Mouse (Mus musculus) liver, postnatal 0 days (tissue): ENCODE measurements around the gene Has3. TPM values are rescaled to one million over a fixed set of nuclear protein-coding genes. Genes with fewer than 3 reads are reported as not detected.
A peak's percentile ranks its signal among the peaks of the same experiment; 100 is the strongest.

Source experiments
- ATAC-seq: fragments of 200-750 bp; cut with Nextera tagmentation; 2 replicates; pipeline ENCODE4 v1.8.0; 2017; ENCODE audit warnings: mild to moderate bottlenecking, moderate library complexity
- DNase-seq: peaks from one replicate; pipeline ENCODE4 v3.0.0-alpha.2; 2016
- H3K27ac ChIP-seq: fragments of 300-500 bp; sonication (generic); 2 replicates; pipeline ENCODE4 v1.5.1; 2014; ENCODE audit warnings: antibody characterized with exemption, moderate library complexity, mild to moderate bottlenecking, low read depth
- H3K27me3 ChIP-seq: fragments of 300-500 bp; sonication (generic); 2 replicates; pipeline ENCODE4 v1.6.1; 2014; ENCODE audit warnings: low read length, control low read depth, mixed read lengths; ENCODE audit not compliant: insufficient read depth
- H3K36me3 ChIP-seq: fragments of 300-500 bp; sonication (generic); replicated peaks from 2 replicates; pipeline ENCODE4 v1.6.1; 2014; ENCODE audit warnings: mild to moderate bottlenecking, control low read depth, low read length, moderate library complexity, mixed read lengths; ENCODE audit not compliant: insufficient read depth
- H3K4me1 ChIP-seq: fragments of 300-500 bp; sonication (generic); 2 replicates; pipeline ENCODE4 v1.6.1; 2014; ENCODE audit warnings: antibody characterized with exemption, mild to moderate bottlenecking, control low read depth; ENCODE audit not compliant: insufficient read depth
- H3K4me2 ChIP-seq: fragments of 300-500 bp; sonication (generic); 2 replicates; pipeline ENCODE4 v1.6.1; 2014; ENCODE audit warnings: low read depth, mild to moderate bottlenecking, low read length, moderate library complexity, mixed read lengths
- H3K4me3 ChIP-seq: fragments of 300-500 bp; sonication (generic); 2 replicates; pipeline ENCODE4 v1.5.1; 2014; ENCODE audit warnings: low read depth, low read length
- H3K9ac ChIP-seq: fragments of 300-500 bp; sonication (generic); replicated peaks from 2 replicates; pipeline ENCODE4 v1.6.1; 2014; ENCODE audit warnings: mild to moderate bottlenecking, moderate library complexity
- H3K9me3 ChIP-seq: fragments of 300-500 bp; sonication (generic); 2 replicates; pipeline ENCODE4 v1.6.1; 2016; ENCODE audit warnings: mild to moderate bottlenecking, control low read depth, low read length, mixed read lengths
- CTCF ChIP-seq: sonication (generic); IDR thresholded peaks from 2 replicates; pipeline ENCODE4 v1.5.1; 2016; ENCODE audit warnings: antibody characterized with exemption, low read depth
- EP300 ChIP-seq: IDR thresholded peaks from 2 replicates; pipeline ENCODE4 v1.6.1; 2016; ENCODE audit warnings: antibody characterized with exemption, low read depth, mild to moderate bottlenecking
- WGBS: fragments of 180-500 bp; shearing (Covaris S2); extraction: QIAGEN DNeasy Blood & Tissue Kit; methylation state at CpG from one replicate; pipeline ENCODE4 v1.1.7; 2014; ENCODE audit not compliant: insufficient replicate concordance; 5-methylcytosine and 5-hydroxymethylcytosine counted together
- polyA plus RNA-seq: library from polyadenylated mRNA; unstranded; fragments of >200 nt; fragmentation: Nextera tagmentation; extraction: Ambion mirVana; gene quantifications from 2 replicates; pipeline ENCODE4 v1.2.1, GENCODE M21; 2015

Has3 gene
- polyA plus RNA-seq, 1 experiment from 2014 or later, result 0.05 TPM

DNA sequence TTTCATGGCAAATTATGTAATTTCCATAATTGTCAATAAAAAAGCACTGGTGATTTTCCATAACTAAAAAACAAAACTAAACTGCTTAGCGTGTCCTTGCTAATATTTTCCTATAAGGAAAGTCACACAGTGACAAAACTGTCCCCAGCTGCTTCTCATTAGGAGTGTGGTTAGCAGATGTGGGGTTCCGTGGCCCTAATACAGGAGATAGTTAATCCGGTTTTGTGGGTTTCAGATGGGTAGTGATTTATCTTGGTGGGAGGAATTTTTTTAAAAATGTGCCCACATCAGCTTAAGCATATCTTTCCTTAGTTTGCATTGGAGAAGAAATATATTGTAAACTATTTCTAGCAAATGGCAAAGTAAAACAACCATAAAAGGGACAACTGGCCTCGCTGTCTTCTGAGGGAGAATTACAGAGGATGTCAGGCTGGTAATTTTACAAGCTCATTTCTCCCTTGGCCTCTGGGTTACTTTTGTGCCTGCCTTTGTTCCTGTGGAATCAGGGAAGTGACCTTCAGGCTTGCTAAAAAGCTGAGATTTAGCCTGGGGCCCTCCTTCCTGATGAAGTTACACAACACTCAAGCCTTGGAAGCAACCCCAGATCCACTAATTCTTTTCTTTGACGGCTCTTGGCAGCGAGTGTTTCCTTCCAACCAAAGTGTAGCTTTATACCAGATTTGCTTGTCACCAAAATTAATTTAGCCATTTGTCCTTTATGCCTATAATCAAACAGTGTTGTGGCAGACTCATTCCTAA is 59.3 kb downstream of the Has3 start:
- Histone ChIP-seq H3K4me3 (no peak overlapping the region), H3K4me1 (peaks cover 7% of the 10 kb centered on the region), H3K4me2 (no peak overlapping the region), H3K27me3 (0 out of 2 replicates have a peak, but pooled peaks cover 4% of the 10 kb centered on the region), H3K36me3 (no peaks in the 10 kb centered on the region), H3K27ac (0 out of 2 replicates have a peak overlapping the region, but pooled peaks have one; percentile 12), H3K9ac (no peak overlapping the region), H3K9me3 (no peaks in the 10 kb centered on the region)
- TF ChIP-seq CTCF, result no peak
- TF ChIP-seq EP300, result no peak
- ATAC-seq (no peak), DNase-seq (no peak)
- 44% methylated on average over 6 of the region's 6 CpGs for WGBS

GRCm38 (mm10) chr8:106929921-106930320 is 59.9 kb downstream of the Has3 start:
- no peaks in the 10 kb centered on the region for H3K9me3 ChIP-seq
- H3K4me1 ChIP-seq, result peaks cover 7% of the 10 kb centered on the region
- ATAC-seq, result no peak
- H3K36me3 ChIP-seq, result no peaks in the 10 kb centered on the region
- 0 out of 2 replicates have a peak overlapping the region, but pooled peaks have one; percentile 12 for H3K27ac ChIP-seq
- no peak overlapping the region for H3K4me3 ChIP-seq
- 72% methylated on average over 5 of the region's 5 CpGs for WGBS
- no peak overlapping the region for H3K9ac ChIP-seq
- no peak for DNase-seq
- H3K27me3 ChIP-seq, result 0 out of 2 replicates have a peak, but pooled peaks cover 4% of the 10 kb centered on the region
- TF ChIP-seq EP300 (no peak), CTCF (no peak)
- H3K4me2 ChIP-seq, result no peak overlapping the region

DNA sequence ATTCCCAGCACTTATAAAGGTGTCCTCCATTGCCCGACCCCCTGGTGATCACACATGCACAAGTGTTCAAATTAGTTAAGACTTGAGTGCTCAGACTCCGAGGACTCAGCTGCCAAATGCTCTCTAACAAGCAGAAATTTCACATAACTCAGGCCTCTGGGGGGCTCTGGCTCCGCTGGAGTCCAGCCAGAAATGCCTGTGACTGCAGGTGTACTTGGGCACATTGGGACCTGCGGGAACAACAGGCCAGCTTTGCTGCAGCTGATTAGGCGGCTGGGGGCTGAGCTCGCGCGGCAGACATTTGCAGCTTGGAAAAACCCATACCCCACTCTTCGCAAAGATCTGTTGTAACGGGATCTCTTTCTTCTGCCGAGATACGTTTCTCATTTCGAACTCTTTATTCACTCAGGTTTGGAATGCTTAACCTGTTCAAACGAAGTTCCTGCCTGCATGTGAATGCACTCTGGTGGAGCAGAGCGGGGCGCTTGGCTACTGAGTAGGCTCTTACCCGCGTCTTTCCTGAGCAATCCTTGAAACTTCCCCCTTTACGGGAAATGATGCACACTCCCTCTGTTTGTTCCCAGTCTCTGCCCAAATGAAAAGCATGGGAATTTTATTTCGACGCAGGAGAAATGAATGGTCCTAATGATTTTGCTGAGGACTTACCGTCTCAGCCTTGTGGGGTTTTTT is 62.5 kb downstream of the Has3 start:
- H3K27ac ChIP-seq, result no peak overlapping the region
- H3K9ac ChIP-seq, result no peak overlapping the region
- peaks cover 13% of the 10 kb centered on the region; the same call in 1 of the 2 replicates for H3K27me3 ChIP-seq
- WGBS, result 13% methylated on average over 22 of the region's 22 CpGs
- peaks cover 17% of the 10 kb centered on the region for H3K4me1 ChIP-seq
- peak overlapping the region; percentile 55 for H3K4me2 ChIP-seq
- no peaks in the 10 kb centered on the region for H3K9me3 ChIP-seq
- ATAC-seq (no peak), DNase-seq (peak; percentile 29)
- H3K4me3 ChIP-seq, result peak overlapping the region; percentile 20; the same call in 1 of the 2 replicates
- no peaks in the 10 kb centered on the region for H3K36me3 ChIP-seq
- TF ChIP-seq CTCF, result no peak
- no peak for TF ChIP-seq EP300

GRCm38 (mm10) chr8:106933506-106934143 is 63.6 kb downstream of the Has3 start:
- DNase-seq (no peak), ATAC-seq (no peak)
- Histone ChIP-seq H3K4me1 (peaks cover 17% of the 10 kb centered on the region), H3K27ac (no peak overlapping the region), H3K4me2 (no peak overlapping the region), H3K27me3 (peaks cover 15% of the 10 kb centered on the region; the same call in 1 of the 2 replicates), H3K36me3 (no peaks in the 10 kb centered on the region), H3K9ac (no peak overlapping the region), H3K9me3 (no peaks in the 10 kb centered on the region), H3K4me3 (no peak overlapping the region)
- no peak for TF ChIP-seq EP300
- no peak for TF ChIP-seq CTCF
- WGBS, result 71% methylated on average over 4 of the region's 4 CpGs

Other genes with a start within 250 kb of the Has3 start
- gene Tango6, start 187.2 kb upstream of the Has3 start, polyA plus RNA-seq, result 1.5 and 1.8 TPM in 2 replicates
- gene Utp4, start 23.4 kb downstream of the Has3 start, polyA plus RNA-seq, result 20.7 and 22.4 TPM in 2 replicates
- gene Sntb2, start 65.5 kb downstream of the Has3 start, polyA plus RNA-seq, result 1.8 and 1.9 TPM in 2 replicates
- gene Vps4a, start 161.0 kb downstream of the Has3 start, polyA plus RNA-seq, result 16.8 and 18.3 TPM in 2 replicates
- gene Pdf, start 178.4 kb downstream of the Has3 start, polyA plus RNA-seq, result 20.7 and 21.5 TPM in 2 replicates
- gene Cog8, start 186.4 kb downstream of the Has3 start, polyA plus RNA-seq, result 15.6 and 16.8 TPM in 2 replicates
- gene Nip7, start 186.6 kb downstream of the Has3 start, polyA plus RNA-seq, result 31.2 and 31.4 TPM in 2 replicates
- gene Tmed6, start 195.4 kb downstream of the Has3 start, polyA plus RNA-seq, result 0.92 and 1.5 TPM in 2 replicates
- 6.9 and 7.3 TPM in 2 replicates for gene Terf2, start 226.3 kb downstream of the Has3 start, polyA plus RNA-seq